Mouse (Mus musculus) CD4-positive, CD25-positive, alpha-beta regulatory T cell, adult 2 months (primary cell): ENCODE results near the gene Rpgrip1.

Experiments used
- DNase-seq: peaks from one replicate; pipeline ENCODE4 v3.0.0-alpha.2; 2012; ENCODE audit warnings: low read depth, low spot score

Gene Rpgrip1

GRCm38 (mm10) chr14:52197156-52197878 lies 86.8 kb downstream of the Rpgrip1 start, which contains the start of gene Supt16:
TSS of gene Supt16 (minus strand) at chr14:52197416.
- peak; percentile 86 for DNase-seq

- DNase-seq = no peak
These were observed 87.6 kb downstream of the Rpgrip1 start for GRCm38 (mm10) chr14:52198141-52198540.

GRCm38 (mm10) chr14:52199412-52199811 lies 88.9 kb downstream of the Rpgrip1 start:
- DNase-seq = no peak
